Mouse (Mus musculus) limb, embryonic 13.5 days (tissue): ENCODE measurements around the gene Aatf. TPM values are rescaled to one million over a fixed set of nuclear protein-coding genes. Genes with fewer than 3 reads are reported as not detected.
A peak's percentile ranks its signal among the peaks of the same experiment; 100 is the strongest.
"Not testable (repeated sequence)": the region's sequence is repeated elsewhere in the genome, so short reads cannot be mapped to it uniquely, and the experiment has no call there.

Source experiments
- ATAC-seq: fragments of 200-750 bp; cut with Nextera tagmentation; 2 replicates; pipeline ENCODE4 v1.8.0; 2017; ENCODE audit warnings: low read depth, moderate number of reproducible peaks, moderate TSS enrichment; ENCODE audit not compliant: low FRiP score
- H3K27ac ChIP-seq: fragments of 300-500 bp; sonication (generic); 2 replicates; pipeline ENCODE4 v1.5.1; 2015; ENCODE audit warnings: inconsistent platforms, mild to moderate bottlenecking, moderate library complexity
- H3K27me3 ChIP-seq: fragments of 300-500 bp; sonication (generic); 2 replicates; pipeline ENCODE4 v1.6.1; 2015; ENCODE audit warnings: mild to moderate bottlenecking, inconsistent platforms
- H3K36me3 ChIP-seq: fragments of 300-500 bp; sonication (generic); 2 replicates; pipeline ENCODE4 v1.6.1; 2015; ENCODE audit warnings: inconsistent platforms, mild to moderate bottlenecking, moderate library complexity
- H3K4me1 ChIP-seq: fragments of 300-500 bp; sonication (generic); 2 replicates; pipeline ENCODE4 v1.6.1; 2015; ENCODE audit warnings: inconsistent platforms
- H3K4me2 ChIP-seq: fragments of 300-500 bp; sonication (generic); replicated peaks from 2 replicates; pipeline ENCODE4 v1.6.1; 2015; ENCODE audit warnings: inconsistent platforms, mild to moderate bottlenecking, moderate library complexity
- H3K4me3 ChIP-seq: fragments of 300-500 bp; sonication (generic); 2 replicates; pipeline ENCODE4 v1.5.1; 2015; ENCODE audit warnings: moderate library complexity, mild to moderate bottlenecking, inconsistent platforms
- H3K9ac ChIP-seq: fragments of 300-500 bp; sonication (generic); 2 replicates; pipeline ENCODE4 v1.6.1; 2015; ENCODE audit warnings: mild to moderate bottlenecking, inconsistent platforms
- H3K9me3 ChIP-seq: fragments of 300-500 bp; sonication (generic); 2 replicates; pipeline ENCODE4 v1.6.1; 2016; ENCODE audit warnings: inconsistent platforms
- WGBS: fragments of 180-500 bp; shearing (Covaris S2); methylation state at CpG from one replicate; pipeline ENCODE4 v1.1.7; 2015; 5-methylcytosine and 5-hydroxymethylcytosine counted together
- polyA plus RNA-seq: library from polyadenylated mRNA; unstranded; fragments of >200 nt; fragmentation: Nextera tagmentation; extraction: Ambion mirVana; gene quantifications from 2 replicates; pipeline ENCODE4 v1.2.1, GENCODE M21; 2015

Aatf gene
- polyA plus RNA-seq, 1 experiment from 2014 or later: 55.7 TPM

- no peaks in the 10 kb centered on the region; the same call in 1 of the 2 replicates for H3K36me3 ChIP-seq
- H3K4me1 ChIP-seq: peaks cover 42% of the 10 kb centered on the region
- no peaks in the 10 kb centered on the region for H3K9me3 ChIP-seq
- 82% methylated on average over 6 of the region's 6 CpGs for WGBS
- no peak for ATAC-seq
- H3K27me3 ChIP-seq: no peaks in the 10 kb centered on the region
- no peak overlapping the region for H3K4me3 ChIP-seq
- no peak overlapping the region for H3K27ac ChIP-seq
- no peak overlapping the region for H3K4me2 ChIP-seq
- no peak overlapping the region for H3K9ac ChIP-seq
Measured at GRCm38 (mm10) chr11:84420779-84421178, 92.5 kb downstream of the Aatf start.

- no peak for ATAC-seq
- Histone ChIP-seq H3K9me3 (no peaks in the 10 kb centered on the region), H3K36me3 (no peaks in the 10 kb centered on the region), H3K27ac (no peak overlapping the region), H3K9ac (0 out of 2 replicates have a peak overlapping the region, but pooled peaks have one; percentile 19), H3K4me3 (no peak overlapping the region), H3K4me1 (peaks cover 16% of the 10 kb centered on the region; the same call in 1 of the 2 replicates), H3K27me3 (no peaks in the 10 kb centered on the region), H3K4me2 (no peak overlapping the region)
- 44% methylated on average over 6 of the region's 6 CpGs for WGBS
Measured at GRCm38 (mm10) chr11:84413111-84413510, 100.2 kb downstream of the Aatf start.

DNA sequence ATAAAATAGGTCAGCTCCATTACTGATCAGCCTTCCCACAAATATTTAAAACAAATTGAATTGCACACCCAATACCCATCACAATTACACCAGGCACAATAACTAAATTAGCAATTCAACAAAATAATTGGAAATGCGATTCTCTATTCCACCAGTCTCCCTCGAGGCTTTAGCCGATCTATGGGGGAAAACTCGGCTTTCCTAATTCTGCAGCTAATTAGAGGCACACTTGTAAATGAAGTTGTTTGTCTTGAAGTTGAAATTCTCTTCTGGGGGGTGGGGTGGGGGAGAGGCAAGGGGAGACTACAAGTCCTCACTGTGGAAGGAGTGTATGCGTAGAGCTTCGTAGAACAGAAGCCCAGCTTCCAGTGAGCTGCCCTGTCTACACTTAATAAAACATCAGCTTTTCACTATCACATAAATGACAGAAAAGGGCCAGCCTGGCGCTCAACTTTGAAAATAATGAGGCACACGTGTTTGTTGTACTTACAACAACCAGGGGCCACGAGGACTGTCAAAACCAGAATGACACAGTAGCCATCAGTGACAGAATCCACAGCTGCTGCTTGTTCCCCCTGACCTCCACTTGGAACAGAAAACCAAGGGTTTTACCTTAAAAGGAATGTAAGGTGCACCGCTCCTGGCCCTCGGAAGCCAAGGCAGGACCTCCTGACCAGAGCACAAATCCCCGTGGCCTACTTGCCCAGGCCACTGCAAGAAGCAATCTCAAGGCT lies 101.0 kb downstream of the Aatf start:
- Histone ChIP-seq H3K9me3 (no peaks in the 10 kb centered on the region), H3K36me3 (no peaks in the 10 kb centered on the region), H3K4me3 (no peak overlapping the region), H3K27me3 (no peaks in the 10 kb centered on the region), H3K4me1 (peaks cover 16% of the 10 kb centered on the region; the same call in 1 of the 2 replicates), H3K4me2 (no peak overlapping the region), H3K27ac (no peak overlapping the region), H3K9ac (no peak overlapping the region)
- WGBS: 24% methylated on average over 12 of the region's 12 CpGs
- ATAC-seq: no peak

DNA sequence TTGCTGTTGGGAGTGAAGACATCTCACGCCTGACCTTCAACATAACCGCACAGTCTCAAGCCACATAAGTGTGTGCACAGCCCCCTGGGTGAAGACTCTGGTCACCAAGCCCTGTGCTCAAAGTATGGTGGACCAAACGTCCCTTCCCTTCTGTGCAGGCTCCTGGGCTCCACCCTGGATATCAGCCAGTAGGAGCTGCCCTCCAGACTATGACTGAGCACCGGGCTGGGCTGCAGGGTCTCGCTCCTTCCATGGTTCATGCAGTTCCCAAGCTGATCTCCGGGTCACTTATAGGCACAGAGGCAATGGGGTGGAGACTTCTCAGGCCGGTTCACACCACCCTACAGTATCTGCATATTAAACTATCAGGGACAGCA lies 101.7 kb downstream of the Aatf start:
- no peaks in the 10 kb centered on the region for H3K36me3 ChIP-seq
- no peak overlapping the region for H3K4me3 ChIP-seq
- H3K27me3 ChIP-seq: no peaks in the 10 kb centered on the region
- ATAC-seq: no peak
- peaks cover 16% of the 10 kb centered on the region; the same call in 1 of the 2 replicates for H3K4me1 ChIP-seq
- H3K9me3 ChIP-seq: peaks cover 3% of the 10 kb centered on the region
- H3K4me2 ChIP-seq: no peak overlapping the region
- WGBS: 51% methylated on average over 7 of the region's 7 CpGs
- no peak overlapping the region for H3K9ac ChIP-seq
- H3K27ac ChIP-seq: no peak overlapping the region

DNA sequence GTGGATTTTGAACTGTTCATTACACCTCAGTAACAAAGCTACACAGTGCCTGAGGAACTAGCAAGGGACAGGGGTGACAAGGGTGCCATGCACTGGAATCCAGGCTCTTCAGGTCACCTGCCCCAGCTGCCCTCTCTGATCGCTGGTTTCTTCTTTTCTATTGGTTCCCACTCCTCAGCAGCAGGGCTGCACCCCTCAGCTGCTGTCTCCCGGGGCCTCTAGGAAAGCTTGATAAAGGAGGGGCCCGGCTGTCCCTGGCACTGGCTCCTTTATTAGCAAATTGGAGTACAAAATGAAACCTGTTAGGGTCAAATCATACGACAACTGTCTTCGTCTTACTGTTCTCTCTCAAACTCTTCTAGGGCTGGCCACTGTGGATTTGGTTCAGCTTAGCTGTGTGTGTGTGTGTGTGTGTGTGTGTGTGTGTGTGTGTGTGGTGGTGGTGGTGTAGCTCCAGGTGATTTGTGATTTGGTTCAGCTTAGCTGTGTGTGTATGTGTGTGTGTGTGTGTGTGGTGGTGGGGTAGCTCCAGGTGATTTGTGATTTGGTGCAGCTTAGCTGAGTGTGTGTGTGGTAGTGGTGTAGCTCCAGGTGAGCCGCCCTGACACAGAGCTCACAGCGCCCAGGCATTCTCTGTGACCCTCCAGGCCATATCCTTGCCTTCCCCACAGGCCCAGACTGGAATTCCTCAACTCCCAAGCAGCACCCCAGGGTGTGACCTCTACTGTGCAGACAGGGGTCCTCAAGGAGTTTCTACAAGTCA lies 102.3 kb downstream of the Aatf start:
- Histone ChIP-seq H3K4me3 (no peak overlapping the region), H3K4me2 (no peak overlapping the region), H3K27ac (no peak overlapping the region), H3K27me3 (no peaks in the 10 kb centered on the region), H3K9me3 (peaks cover 8% of the 10 kb centered on the region), H3K36me3 (no peaks in the 10 kb centered on the region), H3K4me1 (peaks cover 16% of the 10 kb centered on the region; the same call in 1 of the 2 replicates), H3K9ac (no peak overlapping the region)
- no peak for ATAC-seq
- WGBS: 64% methylated on average over 7 of the region's 7 CpGs

DNA sequence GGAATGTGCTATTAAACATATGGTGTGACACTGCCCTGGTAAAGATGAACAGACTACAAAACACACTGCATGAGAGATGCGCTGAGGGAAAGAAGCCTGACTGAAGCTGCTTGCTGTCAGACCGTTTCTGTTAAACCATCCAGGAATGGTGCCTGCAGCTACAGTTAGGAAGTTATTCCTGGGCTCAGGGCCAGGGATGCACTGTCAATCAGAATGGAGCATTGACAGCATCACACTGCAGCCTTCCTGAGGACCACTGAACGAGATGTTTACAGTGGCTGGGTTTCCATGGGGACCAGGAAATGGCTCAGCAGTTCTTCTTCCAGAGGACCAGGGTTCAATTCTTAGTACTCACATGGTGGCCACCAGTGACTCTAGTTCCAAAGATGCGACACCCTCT lies 102.9 kb downstream of the Aatf start:
- Histone ChIP-seq H3K27ac (no peak overlapping the region), H3K4me2 (no peak overlapping the region), H3K4me1 (peaks cover 16% of the 10 kb centered on the region; the same call in 1 of the 2 replicates), H3K4me3 (no peak overlapping the region), H3K9ac (no peak overlapping the region), H3K27me3 (no peaks in the 10 kb centered on the region), H3K9me3 (peaks cover 13% of the 10 kb centered on the region), H3K36me3 (no peaks in the 10 kb centered on the region)
- WGBS: 68% methylated on average over 4 of the region's 4 CpGs
- ATAC-seq: no peak

DNA sequence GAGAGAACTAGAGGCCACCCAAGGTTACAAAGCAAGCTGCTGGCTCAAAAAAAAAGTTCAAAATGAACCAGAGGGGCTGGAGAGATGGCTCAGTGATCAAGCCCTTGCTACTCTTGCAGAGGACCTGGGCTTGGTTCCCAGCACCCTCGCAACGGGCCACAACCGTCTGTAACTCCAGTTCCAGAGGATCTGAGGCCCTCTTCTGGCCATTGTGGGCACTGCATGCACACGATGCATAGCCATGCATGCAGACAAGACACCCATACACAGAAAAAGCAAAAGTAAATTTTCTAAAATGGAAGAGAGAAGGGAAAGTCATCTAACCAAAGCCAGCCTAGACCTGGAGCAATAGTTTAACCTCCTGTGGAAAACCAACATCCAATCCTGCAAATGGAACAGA lies 106.6 kb downstream of the Aatf start:
- 98% methylated on average over 4 of the region's 4 CpGs for WGBS
- no peak overlapping the region for H3K4me3 ChIP-seq
- no peak for ATAC-seq
- no peak overlapping the region for H3K9ac ChIP-seq
- H3K9me3 ChIP-seq: peaks cover 13% of the 10 kb centered on the region
- no peaks in the 10 kb centered on the region for H3K27me3 ChIP-seq
- no peaks in the 10 kb centered on the region for H3K4me1 ChIP-seq
- H3K36me3 ChIP-seq: no peaks in the 10 kb centered on the region
- H3K4me2 ChIP-seq: no peak overlapping the region
- no peak overlapping the region for H3K27ac ChIP-seq

GRCm38 (mm10) chr11:84395010-84395409 lies 118.3 kb downstream of the Aatf start:
- H3K36me3 ChIP-seq: peaks cover 65% of the 10 kb centered on the region
- no peak for ATAC-seq

GRCm38 (mm10) chr11:84393571-84393970 lies 119.8 kb downstream of the Aatf start:
- peaks cover 66% of the 10 kb centered on the region for H3K36me3 ChIP-seq
- no peak overlapping the region for H3K9ac ChIP-seq

More at GRCm38 (mm10) chr11:84395010-84395409, 118.3 kb downstream of the Aatf start:
- Histone ChIP-seq H3K27me3 (no peaks in the 10 kb centered on the region), H3K4me3 (no peak overlapping the region), H3K4me2 (no peak overlapping the region), H3K27ac (no peak overlapping the region), H3K9me3 (no peaks in the 10 kb centered on the region), H3K9ac (no peak overlapping the region), H3K4me1 (no peaks in the 10 kb centered on the region)
- 80% methylated on average over 1 of the region's 1 CpGs for WGBS

GRCm38 (mm10) chr11:84392066-84392465 lies 121.3 kb downstream of the Aatf start:
- H3K27ac ChIP-seq, H3K9ac ChIP-seq, H3K4me3 ChIP-seq, H3K27me3 ChIP-seq, H3K4me1 ChIP-seq, H3K9me3 ChIP-seq, ATAC-seq, H3K4me2 ChIP-seq: not testable (repeated sequence)
- peaks cover 57% of the 10 kb centered on the region for H3K36me3 ChIP-seq
- WGBS: 87% methylated on average over 7 of the region's 7 CpGs

More at GRCm38 (mm10) chr11:84393571-84393970, 119.8 kb downstream of the Aatf start:
- H3K4me1 ChIP-seq: no peaks in the 10 kb centered on the region
- ATAC-seq: no peak
- H3K4me3 ChIP-seq: no peak overlapping the region
- no peaks in the 10 kb centered on the region for H3K9me3 ChIP-seq
- no peak overlapping the region for H3K27ac ChIP-seq
- no peak overlapping the region for H3K4me2 ChIP-seq
- WGBS: 54% methylated on average over 7 of the region's 7 CpGs
- H3K27me3 ChIP-seq: no peaks in the 10 kb centered on the region

GRCm38 (mm10) chr11:84391126-84391525 lies 122.2 kb downstream of the Aatf start:
- H3K4me3 ChIP-seq: no peak overlapping the region
- H3K27ac ChIP-seq: no peak overlapping the region

DNA sequence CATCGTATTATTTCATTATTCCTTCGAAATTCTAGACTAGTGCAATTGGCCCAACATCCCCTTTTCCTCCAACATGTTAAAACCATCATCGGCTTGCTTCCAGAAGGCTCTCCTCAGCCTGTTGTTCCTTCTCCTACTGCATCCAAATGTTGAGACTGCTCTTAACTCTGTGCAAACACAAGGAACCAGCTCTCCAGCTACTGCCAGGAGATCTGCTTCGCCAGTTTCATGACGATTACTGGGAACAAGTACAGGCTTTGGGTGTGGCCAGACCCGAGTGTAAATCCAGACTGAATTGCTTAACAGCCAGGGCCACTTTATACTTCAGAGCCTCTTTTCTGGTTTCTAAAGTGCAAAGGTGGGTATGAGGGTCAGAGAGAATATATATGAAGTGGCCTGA lies 124.0 kb downstream of the Aatf start:
- WGBS: 69% methylated on average over 6 of the region's 6 CpGs
- 0 out of 2 replicates have a peak, but pooled peaks cover 4% of the 10 kb centered on the region for H3K4me1 ChIP-seq
- H3K4me3 ChIP-seq: no peak overlapping the region
- H3K9me3 ChIP-seq: no peaks in the 10 kb centered on the region
- no peaks in the 10 kb centered on the region for H3K27me3 ChIP-seq
- H3K27ac ChIP-seq: peak overlapping the region; percentile 15; the same call in 1 of the 2 replicates
- H3K4me2 ChIP-seq: no peak overlapping the region
- H3K9ac ChIP-seq: no peak overlapping the region
- peaks cover 61% of the 10 kb centered on the region for H3K36me3 ChIP-seq
- no peak for ATAC-seq

More at GRCm38 (mm10) chr11:84391126-84391525, 122.2 kb downstream of the Aatf start:
- 88% methylated on average over 8 of the region's 8 CpGs for WGBS
- peaks cover 57% of the 10 kb centered on the region for H3K36me3 ChIP-seq
- ATAC-seq: no peak
- H3K9ac ChIP-seq: no peak overlapping the region
- 0 out of 2 replicates have a peak, but pooled peaks cover 4% of the 10 kb centered on the region for H3K4me1 ChIP-seq
- no peaks in the 10 kb centered on the region for H3K9me3 ChIP-seq
- no peaks in the 10 kb centered on the region for H3K27me3 ChIP-seq
- no peak overlapping the region for H3K4me2 ChIP-seq
